Mouse (Mus musculus): ENCODE measurements at regions not wholly inside any gene's neighbourhood (a gene's known extent, or its start where the extent isn't known, plus 50 kb on each side); places are given as distances from the start of the nearest gene placed in this dataset.

DNA sequence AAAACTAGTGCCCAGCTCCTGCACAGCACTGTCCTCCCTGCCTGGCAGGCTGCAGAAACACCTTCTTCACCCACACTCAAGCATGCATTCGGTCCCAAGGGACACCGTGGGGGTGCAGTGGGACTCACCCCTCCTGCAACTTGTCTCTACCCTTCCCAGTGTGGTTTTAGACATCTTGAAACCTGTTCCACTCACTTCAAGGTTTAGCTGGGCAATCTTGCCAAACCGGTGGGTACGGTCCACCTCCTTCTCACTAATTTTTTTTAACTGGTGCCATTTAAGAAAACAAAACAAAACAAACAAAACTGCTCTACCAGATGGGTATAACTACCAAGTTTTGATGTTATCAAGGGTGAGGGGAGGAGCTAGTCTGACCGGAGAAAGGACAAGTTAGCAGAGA lies 74.2 kb upstream of the Fzd10 start:
- TF ChIP-seq POLR2A (IDR thresholded peaks at IDR 0.05; ENCODE audit: low read depth, low read length) (no peak), CTCF (IDR thresholded peaks at IDR 0.05; ENCODE audit: extremely low read depth, insufficient read depth, insufficient read length, insufficient replicate concordance) (no peak)
- H3K4me1 ChIP-seq (ENCODE audit: control insufficient read depth, insufficient read depth, insufficient read length): no peaks in the 10 kb centered on the region
- WGBS: 81% methylated on average over 5 of the region's 5 CpGs
- no peak for DNase-seq (ENCODE audit: low read depth in 1 of 2, low spot score in 2 of 2)
- H3K27me3 ChIP-seq (ENCODE audit: control insufficient read depth, insufficient read depth, low read length): no peaks in the 10 kb centered on the region
- H3K4me3 ChIP-seq (ENCODE audit: extremely low read depth, insufficient read depth, insufficient read length): no peak overlapping the region
- H3K27ac ChIP-seq (ENCODE audit: insufficient read depth, low read length): no peak overlapping the region
- no peaks in the 10 kb centered on the region for H3K36me3 ChIP-seq (ENCODE audit: control insufficient read depth, insufficient read depth, low read length)

DNA sequence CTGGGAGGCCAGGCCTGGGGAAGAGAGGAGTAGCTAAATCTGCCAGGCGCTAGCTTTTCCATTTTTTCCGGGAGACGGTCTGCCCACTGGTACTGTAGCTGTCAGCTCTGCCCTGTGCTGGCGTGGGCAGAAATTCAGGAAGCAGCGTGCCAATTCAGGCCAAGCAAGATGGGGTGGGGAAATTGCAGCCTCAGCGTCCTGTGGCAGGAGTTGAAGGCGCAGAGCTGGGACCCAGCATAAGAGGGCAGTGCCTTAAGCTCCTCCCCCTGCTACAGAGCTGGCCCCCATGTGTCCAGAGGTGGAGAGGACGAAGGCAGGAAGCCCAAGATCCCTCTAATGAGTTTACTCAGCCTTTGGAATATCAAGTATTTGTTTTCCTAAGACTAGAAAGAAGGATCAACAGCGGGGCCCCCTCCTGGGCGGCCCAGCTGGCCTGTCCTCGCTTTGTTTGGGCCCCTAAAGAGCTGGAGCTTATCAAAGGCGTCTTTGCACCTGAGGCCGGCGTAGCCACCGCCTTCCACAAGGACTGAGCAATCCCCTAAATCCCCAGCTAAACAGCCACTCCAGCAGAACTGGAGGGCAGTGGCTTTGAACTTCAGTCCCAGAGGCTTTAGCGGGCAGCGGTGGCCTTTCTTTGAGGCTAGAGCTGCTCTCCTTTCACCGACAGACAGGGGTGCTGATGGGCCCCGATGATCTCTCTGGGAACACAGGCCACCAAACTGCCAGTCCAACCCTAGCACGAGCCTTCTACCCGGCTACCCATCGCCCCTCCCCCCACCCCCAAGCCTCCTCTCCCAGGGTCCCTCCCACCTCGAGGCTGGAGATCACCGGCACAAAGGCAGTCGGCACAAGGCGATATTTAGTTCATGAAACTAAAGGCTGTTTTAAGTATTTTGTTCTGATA lies 76.0 kb upstream of the Fzd10 start:
- H3K4me3 ChIP-seq (ENCODE audit: extremely low read depth, insufficient read depth, insufficient read length): no peak overlapping the region
- H3K4me1 ChIP-seq (ENCODE audit: control insufficient read depth, insufficient read depth, insufficient read length): no peaks in the 10 kb centered on the region
- WGBS: 28% methylated on average over 26 of the region's 26 CpGs
- no peaks in the 10 kb centered on the region for H3K36me3 ChIP-seq (ENCODE audit: control insufficient read depth, insufficient read depth, low read length)
- TF ChIP-seq POLR2A (IDR thresholded peaks at IDR 0.05; ENCODE audit: low read depth, low read length) (no peak), CTCF (IDR thresholded peaks at IDR 0.05; ENCODE audit: extremely low read depth, insufficient read depth, insufficient read length, insufficient replicate concordance) (no peak)
- no peak overlapping the region for H3K27ac ChIP-seq (ENCODE audit: insufficient read depth, low read length)
- H3K27me3 ChIP-seq (ENCODE audit: control insufficient read depth, insufficient read depth, low read length): no peaks in the 10 kb centered on the region
- DNase-seq (ENCODE audit: low read depth in 1 of 2, low spot score in 2 of 2): no peak

DNA sequence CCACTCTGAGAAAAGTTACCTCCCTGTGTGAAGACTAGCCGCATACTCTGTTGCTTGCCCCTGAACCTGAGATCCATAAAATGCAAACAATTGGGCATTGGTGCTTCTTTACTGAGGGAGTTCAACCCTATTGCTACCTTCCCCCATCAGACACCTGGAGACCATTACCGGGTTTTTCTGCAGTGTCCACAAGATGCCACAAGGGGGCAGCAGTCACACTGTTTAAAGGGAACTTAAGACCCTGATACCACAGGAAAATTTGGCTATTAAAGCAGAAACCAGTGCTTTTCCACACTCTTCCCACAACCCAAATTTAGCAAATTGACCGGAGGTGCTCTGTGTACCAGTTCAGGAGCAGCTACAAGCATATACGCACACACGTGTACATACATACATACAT lies 78.0 kb upstream of the Fzd10 start:
- DNase-seq (ENCODE audit: low read depth in 1 of 2, low spot score in 2 of 2): no peak
- no peak overlapping the region for H3K27ac ChIP-seq (ENCODE audit: insufficient read depth, low read length)
- WGBS: 40% methylated on average over 5 of the region's 5 CpGs
- no peak overlapping the region for H3K4me3 ChIP-seq (ENCODE audit: extremely low read depth, insufficient read depth, insufficient read length)
- no peaks in the 10 kb centered on the region for H3K27me3 ChIP-seq (ENCODE audit: control insufficient read depth, insufficient read depth, low read length)
- no peaks in the 10 kb centered on the region for H3K36me3 ChIP-seq (ENCODE audit: control insufficient read depth, insufficient read depth, low read length)
- no peak for TF ChIP-seq POLR2A (IDR thresholded peaks at IDR 0.05; ENCODE audit: low read depth, low read length)
- TF ChIP-seq CTCF (IDR thresholded peaks at IDR 0.05; ENCODE audit: extremely low read depth, insufficient read depth, insufficient read length, insufficient replicate concordance): peak; percentile 20; the same call in 1 of the 2 replicates
- H3K4me1 ChIP-seq (ENCODE audit: control insufficient read depth, insufficient read depth, insufficient read length): no peaks in the 10 kb centered on the region

DNA sequence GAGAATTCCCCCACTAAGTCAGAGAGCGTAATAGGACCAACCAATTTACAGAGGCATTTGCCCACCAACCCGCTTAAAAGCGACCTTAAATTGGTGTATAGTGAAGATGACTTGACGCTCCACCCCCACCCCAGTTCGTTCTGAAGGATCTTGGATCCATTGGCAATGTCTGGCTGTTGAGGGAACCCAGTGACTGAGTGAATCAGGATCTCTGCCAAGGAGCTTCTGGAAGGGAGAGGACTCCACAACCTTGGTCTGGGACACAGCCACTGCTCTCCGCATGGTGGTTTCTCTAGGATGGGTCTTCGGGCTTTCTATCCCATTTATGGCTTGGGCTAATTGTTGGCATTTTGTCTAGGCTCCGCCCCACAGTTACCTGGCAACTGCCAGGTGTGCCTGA lies 83.3 kb upstream of the Fzd10 start:
- H3K4me1 ChIP-seq (ENCODE audit: control insufficient read depth, insufficient read depth, insufficient read length): no peaks in the 10 kb centered on the region
- WGBS: 54% methylated on average over 8 of the region's 8 CpGs
- H3K27me3 ChIP-seq (ENCODE audit: control insufficient read depth, insufficient read depth, low read length): no peaks in the 10 kb centered on the region
- H3K27ac ChIP-seq (ENCODE audit: insufficient read depth, low read length): no peak overlapping the region
- no peaks in the 10 kb centered on the region for H3K36me3 ChIP-seq (ENCODE audit: control insufficient read depth, insufficient read depth, low read length)
- no peak for DNase-seq (ENCODE audit: low read depth in 1 of 2, low spot score in 2 of 2)
- TF ChIP-seq CTCF (IDR thresholded peaks at IDR 0.05; ENCODE audit: extremely low read depth, insufficient read depth, insufficient read length, insufficient replicate concordance) (no peak), POLR2A (IDR thresholded peaks at IDR 0.05; ENCODE audit: low read depth, low read length) (no peak)
- H3K4me3 ChIP-seq (ENCODE audit: extremely low read depth, insufficient read depth, insufficient read length): no peak overlapping the region

DNA sequence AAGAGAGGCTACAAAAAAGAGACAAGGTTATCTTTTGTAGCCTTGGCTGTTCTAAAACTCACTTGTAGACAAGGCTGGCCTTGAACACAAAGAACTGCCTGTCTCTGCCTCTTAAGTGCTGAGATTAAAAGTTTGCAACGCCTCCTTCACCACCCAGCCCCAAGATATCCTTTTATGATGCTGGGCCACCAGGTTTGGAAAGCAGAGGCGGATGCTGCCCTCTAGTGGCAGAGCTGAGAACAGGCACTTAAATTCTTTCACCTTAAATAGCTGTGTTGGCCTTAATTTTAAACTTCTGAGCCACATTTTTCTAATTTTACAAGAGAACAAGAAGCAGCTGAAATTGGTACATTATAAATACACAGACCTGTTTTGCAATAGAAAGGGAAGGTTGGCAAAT lies 82.5 kb upstream of the Tmem132d start:
- WGBS: 7% methylated on average over 2 of the region's 2 CpGs
- no peak overlapping the region for H3K4me3 ChIP-seq (ENCODE audit: extremely low read depth, insufficient read depth, insufficient read length)
- H3K36me3 ChIP-seq (ENCODE audit: control insufficient read depth, insufficient read depth, low read length): no peaks in the 10 kb centered on the region
- no peak overlapping the region for H3K27ac ChIP-seq (ENCODE audit: insufficient read depth, low read length)
- no peaks in the 10 kb centered on the region for H3K27me3 ChIP-seq (ENCODE audit: control insufficient read depth, insufficient read depth, low read length)
- DNase-seq (ENCODE audit: low read depth in 1 of 2, low spot score in 2 of 2): no peak
- no peaks in the 10 kb centered on the region for H3K4me1 ChIP-seq (ENCODE audit: control insufficient read depth, insufficient read depth, insufficient read length)
- TF ChIP-seq CTCF (IDR thresholded peaks at IDR 0.05; ENCODE audit: extremely low read depth, insufficient read depth, insufficient read length, insufficient replicate concordance) (peak; percentile 52; the same call in 1 of the 2 replicates), POLR2A (IDR thresholded peaks at IDR 0.05; ENCODE audit: low read depth, low read length) (no peak)

DNA sequence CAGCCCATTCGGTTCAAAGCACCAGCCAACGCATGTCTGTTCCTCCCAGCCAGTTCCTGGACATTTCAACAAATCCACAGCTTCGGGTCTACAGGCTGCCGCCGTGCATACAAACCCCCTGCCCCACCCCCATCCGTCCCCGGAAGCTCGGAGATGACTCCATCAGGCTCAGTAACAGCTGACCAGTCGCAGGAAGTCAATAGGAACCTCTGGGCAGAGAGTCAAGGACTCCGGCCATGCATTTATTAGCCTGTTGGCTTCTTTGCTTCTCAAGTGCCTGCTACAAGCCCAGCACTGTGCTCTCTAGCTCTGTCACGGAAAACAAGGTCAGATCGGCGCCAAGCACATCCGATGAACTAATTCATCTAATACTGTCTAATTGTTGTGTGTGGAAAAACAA lies 80.4 kb upstream of the Tmem132d start:
- WGBS: 77% methylated on average over 14 of the region's 14 CpGs
- TF ChIP-seq POLR2A (IDR thresholded peaks at IDR 0.05; ENCODE audit: low read depth, low read length): no peak
- no peak for TF ChIP-seq CTCF (IDR thresholded peaks at IDR 0.05; ENCODE audit: extremely low read depth, insufficient read depth, insufficient read length, insufficient replicate concordance)

DNA sequence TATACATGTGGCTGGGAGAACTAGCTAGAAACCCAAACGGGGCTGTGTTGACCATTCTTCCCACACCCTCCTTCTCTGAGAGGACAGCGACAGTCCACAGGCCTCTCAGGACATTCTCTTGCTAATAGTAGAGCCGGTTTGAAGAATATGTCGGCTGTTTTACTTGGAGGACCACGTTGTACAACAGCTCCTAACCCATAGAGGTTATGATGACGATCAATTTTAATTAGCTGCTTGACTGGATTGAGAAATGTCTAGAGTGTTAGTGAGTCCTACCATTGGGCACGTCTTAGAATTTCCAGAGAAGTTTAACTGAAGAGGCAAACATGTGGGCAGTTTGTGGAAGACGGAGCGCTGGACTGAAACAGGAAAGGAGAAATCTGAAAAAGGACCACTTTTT lies 79.7 kb upstream of the Tmem132d start:
- Histone ChIP-seq H3K4me1 (ENCODE audit: control insufficient read depth, insufficient read depth, insufficient read length) (no peaks in the 10 kb centered on the region), H3K36me3 (ENCODE audit: control insufficient read depth, insufficient read depth, low read length) (no peaks in the 10 kb centered on the region), H3K27ac (ENCODE audit: insufficient read depth, low read length) (no peak overlapping the region), H3K4me3 (ENCODE audit: extremely low read depth, insufficient read depth, insufficient read length) (no peak overlapping the region), H3K27me3 (ENCODE audit: control insufficient read depth, insufficient read depth, low read length) (no peaks in the 10 kb centered on the region)
- 86% methylated on average over 9 of the region's 9 CpGs for WGBS
- TF ChIP-seq POLR2A (IDR thresholded peaks at IDR 0.05; ENCODE audit: low read depth, low read length) (no peak), CTCF (IDR thresholded peaks at IDR 0.05; ENCODE audit: extremely low read depth, insufficient read depth, insufficient read length, insufficient replicate concordance) (no peak)
- DNase-seq (ENCODE audit: low read depth in 1 of 2, low spot score in 2 of 2): no peak

More for the DNA sequence above, 80.4 kb upstream of the Tmem132d start:
- DNase-seq (ENCODE audit: low read depth in 1 of 2, low spot score in 2 of 2): no peak
- no peaks in the 10 kb centered on the region for H3K36me3 ChIP-seq (ENCODE audit: control insufficient read depth, insufficient read depth, low read length)
- no peak overlapping the region for H3K27ac ChIP-seq (ENCODE audit: insufficient read depth, low read length)
- no peaks in the 10 kb centered on the region for H3K27me3 ChIP-seq (ENCODE audit: control insufficient read depth, insufficient read depth, low read length)
- H3K4me3 ChIP-seq (ENCODE audit: extremely low read depth, insufficient read depth, insufficient read length): no peak overlapping the region
- H3K4me1 ChIP-seq (ENCODE audit: control insufficient read depth, insufficient read depth, insufficient read length): no peaks in the 10 kb centered on the region

Measured in spleen, adult 2 months (tissue).